In the genomic region with DNA sequence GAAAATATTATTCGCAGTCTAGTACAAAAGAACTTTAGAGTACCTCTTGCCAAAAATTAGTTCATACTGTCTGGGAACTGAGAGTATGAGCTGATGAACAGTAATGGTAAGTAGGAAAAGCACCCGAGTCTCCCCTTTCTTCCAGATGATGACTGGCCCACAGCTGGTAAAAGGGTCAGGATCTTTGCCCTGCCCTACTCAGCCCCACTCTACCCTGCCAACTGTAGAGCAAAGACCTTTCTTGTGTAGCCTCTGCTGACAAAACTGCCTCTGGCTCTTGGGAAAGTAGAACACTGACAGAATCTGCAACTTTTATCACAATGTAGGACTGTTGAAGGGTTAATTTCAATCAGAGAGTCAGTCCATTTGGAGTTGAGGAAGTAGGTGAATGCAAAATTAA, we compare ENCODE assay signal across 34 mouse cellular contexts.
"Had no signal": no experiment of that assay in that cellular context is flagged by ENCODE, and none has a peak within 500 bp of the region (broad histone marks: within the 10 kb centered on the region; RNA-seq: fewer than 3 reads in every experiment).

No protein-coding gene starts in this region.

- ATAC-seq: hindbrain, embryonic 16.5 days; hindbrain, postnatal 0 days; inflammation-experienced regulatory T-cells, adult 6 months; intestine, embryonic 15.5 days; intestine, embryonic 16.5 days; intestine, postnatal 0 days had no signal

- H3K4me2 ChIP-seq: heart, embryonic 11.5 days; heart, embryonic 13.5 days; heart, embryonic 15.5 days; hindbrain, embryonic 12.5 days; hindbrain, embryonic 13.5 days; hindbrain, embryonic 14.5 days; hindbrain, embryonic 15.5 days; intestine, embryonic 15.5 days; kidney, embryonic 15.5 days had no signal

- H3K4me1 ChIP-seq: heart, embryonic 13.5 days; heart, embryonic 15.5 days; hindbrain, embryonic 10.5 days; hindbrain, embryonic 12.5 days; hindbrain, embryonic 13.5 days; hindbrain, embryonic 15.5 days; intestine, embryonic 15.5 days; kidney, embryonic 15.5 days had no signal

- DNase-seq: heart, postnatal 10 days; heart, postnatal 14 days; heart, postnatal 36 days; heart, postnatal 4 days; kidney, adult 11 months; kidney, adult 18-20 months; kidney, adult 2 months; kidney, adult 8-10 months; kidney, adult 9 months; kidney, postnatal 10 days; kidney, postnatal 14 days; kidney, postnatal 25 days; kidney, postnatal 36 days; kidney, postnatal 4 days; layer of hippocampus, adult 9-11 months; layer of hippocampus, postnatal 36 days had no signal

- H3K4me3 ChIP-seq: heart, embryonic 13.5 days; heart, embryonic 15.5 days; hindbrain, embryonic 10.5 days; hindbrain, embryonic 12.5 days; hindbrain, embryonic 13.5 days; hindbrain, embryonic 15.5 days; intestine, embryonic 15.5 days; kidney, embryonic 15.5 days; layer of hippocampus, adult 2 months; left cerebral cortex, adult 2 months had no signal

- H3K36me3 ChIP-seq: heart, embryonic 15.5 days; hindbrain, embryonic 10.5 days; hindbrain, embryonic 12.5 days; hindbrain, embryonic 13.5 days; hindbrain, embryonic 15.5 days; intestine, embryonic 15.5 days; kidney, embryonic 15.5 days had no signal

- H3K27ac ChIP-seq: heart, embryonic 13.5 days; heart, embryonic 15.5 days; hindbrain, embryonic 10.5 days; hindbrain, embryonic 12.5 days; hindbrain, embryonic 13.5 days; hindbrain, embryonic 14.5 days; hindbrain, embryonic 15.5 days; hindbrain, postnatal 0 days; intestine, embryonic 15.5 days; kidney, embryonic 15.5 days; kidney, postnatal 0 days; layer of hippocampus, adult 2 months; left cerebral cortex, adult 2 months had no signal

- H3K9me3 ChIP-seq: heart, embryonic 13.5 days; heart, embryonic 15.5 days; hindbrain, embryonic 10.5 days; hindbrain, embryonic 12.5 days; hindbrain, embryonic 13.5 days; hindbrain, embryonic 15.5 days; intestine, embryonic 15.5 days; kidney, embryonic 15.5 days had no signal

- H3K27me3 ChIP-seq: heart, embryonic 13.5 days; heart, embryonic 15.5 days; hindbrain, embryonic 12.5 days; hindbrain, embryonic 13.5 days; hindbrain, embryonic 15.5 days; intestine, embryonic 15.5 days; kidney, embryonic 15.5 days had no signal

- H3K9ac ChIP-seq: heart, embryonic 13.5 days; heart, embryonic 15.5 days; hindbrain, embryonic 12.5 days; hindbrain, embryonic 13.5 days; hindbrain, embryonic 14.5 days; hindbrain, embryonic 15.5 days; intestine, embryonic 15.5 days; kidney, embryonic 15.5 days had no signal
